In genomic region chr11:99133285-99133897, GRCm38 (mm10) we compare ENCODE assay signal across 13 mouse cellular contexts. TPM values are rescaled to one million over a fixed set of nuclear protein-coding genes. Genes with fewer than 3 reads are reported as not detected.
DNase-seq lines count a peak whose midpoint lies in the region; ATAC-seq and TF ChIP-seq lines count a peak whose summit lies in the region.
"Had no signal": no experiment of that assay in that cellular context is flagged by ENCODE, and none has a peak within 500 bp of the region (broad histone marks: within the 10 kb centered on the region; RNA-seq: fewer than 3 reads in every experiment).

No protein-coding gene starts in this region.

- peak overlapping the region; percentile 40 for H3K27ac ChIP-seq in hindbrain, embryonic 12.5 days
- H3K27ac ChIP-seq in hindbrain, postnatal 0 days: no peak overlapping the region
- 0 out of 2 replicates have a peak overlapping the region, but pooled peaks have one; percentile 5 for H3K27ac ChIP-seq in spleen, adult 2 months (ENCODE audit: insufficient read depth, low read length)
- peak overlapping the region; percentile 77 for H3K27ac ChIP-seq in intestine, embryonic 15.5 days
- H3K27ac ChIP-seq: liver, embryonic 15.5 days; midbrain, embryonic 15.5 days had no signal

- H3K4me1 ChIP-seq in hindbrain, embryonic 12.5 days: peaks cover 41% of the 10 kb centered on the region
- H3K4me1 ChIP-seq in hindbrain, postnatal 0 days (ENCODE audit: insufficient read depth, low read length): peaks cover 9% of the 10 kb centered on the region
- peaks cover 40% of the 10 kb centered on the region; the same call in 1 of the 2 replicates for H3K4me1 ChIP-seq in spleen, adult 2 months (ENCODE audit: control insufficient read depth, insufficient read depth, insufficient read length)
- H3K4me1 ChIP-seq in intestine, embryonic 15.5 days (replicated peaks): peaks cover 34% of the 10 kb centered on the region

- no peak for TF ChIP-seq CTCF in hindbrain, postnatal 0 days (IDR thresholded peaks at IDR 0.05; ENCODE audit: low read depth)
- TF ChIP-seq CTCF in spleen, adult 2 months (IDR thresholded peaks at IDR 0.05; ENCODE audit: extremely low read depth, insufficient read depth, insufficient read length, insufficient replicate concordance): no peak

- no peaks in the 10 kb centered on the region for H3K27me3 ChIP-seq in hindbrain, embryonic 12.5 days
- no peaks in the 10 kb centered on the region for H3K27me3 ChIP-seq in hindbrain, postnatal 0 days (ENCODE audit: insufficient read depth, low read length)
- no peaks in the 10 kb centered on the region for H3K27me3 ChIP-seq in spleen, adult 2 months (ENCODE audit: control insufficient read depth, insufficient read depth, low read length)
- no peaks in the 10 kb centered on the region for H3K27me3 ChIP-seq in intestine, embryonic 15.5 days (replicated peaks)
- H3K27me3 ChIP-seq: midbrain, embryonic 15.5 days had no signal

- no peak for DNase-seq in hindbrain, postnatal 0 days (ENCODE audit: low spot score)
- DNase-seq in spleen, adult 2 months (ENCODE audit: low read depth in 1 of 2, low spot score in 2 of 2): no peak
- DNase-seq in spleen, postnatal 10 days (ENCODE audit: low spot score in 2 of 2): no peak
- DNase-seq in cerebellum, postnatal 4 days (ENCODE audit: low spot score in 2 of 2): no peak
- no peak for DNase-seq in adrenal gland, adult 2 months
- DNase-seq: gastrocnemius, postnatal 14 days; thymus, postnatal 14 days had no signal

- 53% methylated on average over 5 of the region's 5 CpGs for WGBS in hindbrain, embryonic 12.5 days
- WGBS in hindbrain, postnatal 0 days: 34% methylated on average over 5 of the region's 5 CpGs
- WGBS in spleen, adult 2 months: 17% methylated on average over 5 of the region's 5 CpGs
- WGBS in intestine, embryonic 15.5 days: 30% methylated on average over 5 of the region's 5 CpGs

- ATAC-seq in hindbrain, embryonic 12.5 days (ENCODE audit: low FRiP score): no peak
- no peak for ATAC-seq in hindbrain, postnatal 0 days
- ATAC-seq in intestine, embryonic 15.5 days: no peak; the same call in 1 of the 2 replicates
- ATAC-seq: midbrain, embryonic 15.5 days had no signal

- no peak overlapping the region for H3K9ac ChIP-seq in hindbrain, embryonic 12.5 days
- H3K9ac ChIP-seq in hindbrain, postnatal 0 days (replicated peaks; ENCODE audit: low read length): no peak overlapping the region
- H3K9ac ChIP-seq in intestine, embryonic 15.5 days: no peak overlapping the region
- H3K9ac ChIP-seq: liver, embryonic 15.5 days; midbrain, embryonic 15.5 days had no signal

- H3K4me2 ChIP-seq in hindbrain, embryonic 12.5 days (replicated peaks): no peak overlapping the region
- H3K4me2 ChIP-seq in hindbrain, postnatal 0 days (ENCODE audit: low read depth, low read length): no peak overlapping the region
- no peak overlapping the region for H3K4me2 ChIP-seq in intestine, embryonic 15.5 days (replicated peaks)
- H3K4me2 ChIP-seq: liver, embryonic 15.5 days; midbrain, embryonic 15.5 days had no signal

- H3K9me3 ChIP-seq in hindbrain, embryonic 12.5 days (replicated peaks): no peaks in the 10 kb centered on the region; the same call in 1 of the 2 replicates
- no peaks in the 10 kb centered on the region for H3K9me3 ChIP-seq in hindbrain, postnatal 0 days (ENCODE audit: low read length)
- no peaks in the 10 kb centered on the region for H3K9me3 ChIP-seq in intestine, embryonic 15.5 days
- H3K9me3 ChIP-seq: liver, embryonic 15.5 days; midbrain, embryonic 15.5 days had no signal

- no peaks in the 10 kb centered on the region for H3K36me3 ChIP-seq in hindbrain, embryonic 12.5 days
- no peaks in the 10 kb centered on the region for H3K36me3 ChIP-seq in hindbrain, postnatal 0 days (ENCODE audit: insufficient read depth, low read length)
- no peaks in the 10 kb centered on the region for H3K36me3 ChIP-seq in spleen, adult 2 months (ENCODE audit: control insufficient read depth, insufficient read depth, low read length)
- H3K36me3 ChIP-seq in intestine, embryonic 15.5 days: no peaks in the 10 kb centered on the region
- H3K36me3 ChIP-seq: liver, embryonic 15.5 days; midbrain, embryonic 15.5 days had no signal

- no peak overlapping the region for H3K4me3 ChIP-seq in hindbrain, embryonic 12.5 days
- H3K4me3 ChIP-seq in hindbrain, postnatal 0 days (ENCODE audit: low read length): no peak overlapping the region
- H3K4me3 ChIP-seq in spleen, adult 2 months (ENCODE audit: extremely low read depth, insufficient read depth, insufficient read length): no peak overlapping the region
- H3K4me3 ChIP-seq in intestine, embryonic 15.5 days (replicated peaks): no peak overlapping the region
- H3K4me3 ChIP-seq: erythroblast, embryonic 14.5 days; liver, embryonic 15.5 days; midbrain, embryonic 15.5 days had no signal

- no peak for TF ChIP-seq POLR2A in spleen, adult 2 months (IDR thresholded peaks at IDR 0.05; ENCODE audit: low read depth, low read length)

RNA-seq across cellular contexts. Expression of gene Ccr7, which starts 21.5 kb away (rescaled TPM):
- 0.25 and 0.42 TPM in 2 replicates for polyA plus RNA-seq in hindbrain, embryonic 12.5 days (2016; fragmentation: Nextera tagmentation; extraction: Ambion mirVana)
- 0.40 TPM in 1 of 2 replicates, not detected in the other for total RNA-seq in hindbrain, postnatal 0 days (2014; rRNA removed)
- polyA plus RNA-seq in hindbrain, postnatal 0 days (2015; fragmentation: Nextera tagmentation; extraction: Ambion mirVana): not detected in 2 replicates
- polyA plus RNA-seq in spleen, adult 2 months (2012; rRNA removed): 135 and 194 TPM in 2 replicates
- polyA plus RNA-seq in intestine, embryonic 15.5 days (2015; fragmentation: Nextera tagmentation; extraction: Ambion mirVana): 0.43 and 0.87 TPM in 2 replicates
- total RNA-seq in adrenal gland, adult 2 months (2021): under 1 TPM in 1 of 2 experiments, not detected in 1; 0.14 TPM
- 0.50 and 0.86 TPM in 2 replicates for polyA plus RNA-seq in adrenal gland, adult 2 months (2012; rRNA removed)
- total RNA-seq: layer of hippocampus, adult 18-20 months had no signal
- polyA plus RNA-seq: erythroblast, embryonic 14.5 days; midbrain, embryonic 15.5 days had no signal

RNA-seq across cellular contexts. Expression of gene Tns4, which starts 44.3 kb away (rescaled TPM):
- 0.32 and 0.36 TPM in 2 replicates for polyA plus RNA-seq in hindbrain, embryonic 12.5 days (2016; fragmentation: Nextera tagmentation; extraction: Ambion mirVana)
- 1.3 TPM in 1 of 2 replicates, not detected in the other for total RNA-seq in hindbrain, postnatal 0 days (2014; rRNA removed)
- polyA plus RNA-seq in hindbrain, postnatal 0 days (2015; fragmentation: Nextera tagmentation; extraction: Ambion mirVana): 0.08 TPM in 1 of 2 replicates, not detected in the other
- 1.3 and 2.2 TPM in 2 replicates for polyA plus RNA-seq in spleen, adult 2 months (2012; rRNA removed)
- polyA plus RNA-seq in intestine, embryonic 15.5 days (2015; fragmentation: Nextera tagmentation; extraction: Ambion mirVana): 0.58 and 0.93 TPM in 2 replicates
- under 1 TPM; 0.31 to 0.58 TPM for total RNA-seq in adrenal gland, adult 2 months (2021)
- polyA plus RNA-seq in adrenal gland, adult 2 months (2012; rRNA removed): 0.45 and 1.5 TPM in 2 replicates
- polyA plus RNA-seq: erythroblast, embryonic 14.5 days had no signal

Comparison
In these comparisons a context has a peak if more than half of its experiments do, and no peak if none do; other contexts are left out.
1. RNA of gene Ccr7, which starts 21.5 kb away (polyA plus RNA-seq): 135 to 194 TPM in spleen, adult 2 months; 0.43 to 0.87 TPM in intestine, embryonic 15.5 days, 0.50 to 0.86 TPM in adrenal gland, adult 2 months, 0.25 to 0.42 TPM in hindbrain, embryonic 12.5 days and not detected in hindbrain, postnatal 0 days; every median in the first group is over 10 times any median in the second.